Mouse (Mus musculus) hindbrain, embryonic 13.5 days (tissue): Measurements from ENCODE around the gene Terb1. TPM values are rescaled to one million over a fixed set of nuclear protein-coding genes. Genes with fewer than 3 reads are reported as not detected.

ENCODE experiments used
- ATAC-seq: fragments of 200-750 bp; cut with Nextera tagmentation; 2 replicates; pipeline ENCODE4 v1.8.0; 2017; ENCODE audit warnings: moderate TSS enrichment; ENCODE audit not compliant: low FRiP score
- H3K27ac ChIP-seq: fragments of 300-500 bp; sonication (generic); 2 replicates; pipeline ENCODE4 v1.5.1; 2015; ENCODE audit warnings: inconsistent platforms, mild to moderate bottlenecking, moderate library complexity
- H3K27me3 ChIP-seq: fragments of 300-500 bp; sonication (generic); 2 replicates; pipeline ENCODE4 v1.6.1; 2015; ENCODE audit warnings: mild to moderate bottlenecking, inconsistent platforms
- H3K36me3 ChIP-seq: fragments of 300-500 bp; sonication (generic); 2 replicates; pipeline ENCODE4 v1.6.1; 2015; ENCODE audit warnings: mild to moderate bottlenecking, inconsistent platforms
- H3K4me1 ChIP-seq: fragments of 300-500 bp; sonication (generic); replicated peaks from 2 replicates; pipeline ENCODE4 v1.6.1; 2015; ENCODE audit warnings: inconsistent platforms
- H3K4me2 ChIP-seq: fragments of 300-500 bp; sonication (generic); 2 replicates; pipeline ENCODE4 v1.6.1; 2015; ENCODE audit warnings: inconsistent platforms, mild to moderate bottlenecking, moderate library complexity
- H3K4me3 ChIP-seq: fragments of 300-500 bp; sonication (generic); 2 replicates; pipeline ENCODE4 v1.5.1; 2015; ENCODE audit warnings: mild to moderate bottlenecking, inconsistent platforms
- H3K9ac ChIP-seq: fragments of 300-500 bp; sonication (generic); 2 replicates; pipeline ENCODE4 v1.6.1; 2015; ENCODE audit warnings: mild to moderate bottlenecking, inconsistent platforms
- H3K9me3 ChIP-seq: fragments of 300-500 bp; sonication (generic); 2 replicates; pipeline ENCODE4 v1.6.1; 2016; ENCODE audit warnings: inconsistent platforms
- WGBS: fragments of 180-500 bp; shearing (Covaris S2); methylation state at CpG from one replicate; pipeline ENCODE4 v1.1.7; 2015; 5-methylcytosine and 5-hydroxymethylcytosine counted together
- polyA plus RNA-seq: library from polyadenylated mRNA; unstranded; fragments of >200 nt; fragmentation: Nextera tagmentation; extraction: Ambion mirVana; gene quantifications from 2 replicates; pipeline ENCODE4 v1.2.1, GENCODE M21; 2015

Terb1 gene
- 0.35 and 0.36 TPM in 2 replicates for polyA plus RNA-seq

DNA sequence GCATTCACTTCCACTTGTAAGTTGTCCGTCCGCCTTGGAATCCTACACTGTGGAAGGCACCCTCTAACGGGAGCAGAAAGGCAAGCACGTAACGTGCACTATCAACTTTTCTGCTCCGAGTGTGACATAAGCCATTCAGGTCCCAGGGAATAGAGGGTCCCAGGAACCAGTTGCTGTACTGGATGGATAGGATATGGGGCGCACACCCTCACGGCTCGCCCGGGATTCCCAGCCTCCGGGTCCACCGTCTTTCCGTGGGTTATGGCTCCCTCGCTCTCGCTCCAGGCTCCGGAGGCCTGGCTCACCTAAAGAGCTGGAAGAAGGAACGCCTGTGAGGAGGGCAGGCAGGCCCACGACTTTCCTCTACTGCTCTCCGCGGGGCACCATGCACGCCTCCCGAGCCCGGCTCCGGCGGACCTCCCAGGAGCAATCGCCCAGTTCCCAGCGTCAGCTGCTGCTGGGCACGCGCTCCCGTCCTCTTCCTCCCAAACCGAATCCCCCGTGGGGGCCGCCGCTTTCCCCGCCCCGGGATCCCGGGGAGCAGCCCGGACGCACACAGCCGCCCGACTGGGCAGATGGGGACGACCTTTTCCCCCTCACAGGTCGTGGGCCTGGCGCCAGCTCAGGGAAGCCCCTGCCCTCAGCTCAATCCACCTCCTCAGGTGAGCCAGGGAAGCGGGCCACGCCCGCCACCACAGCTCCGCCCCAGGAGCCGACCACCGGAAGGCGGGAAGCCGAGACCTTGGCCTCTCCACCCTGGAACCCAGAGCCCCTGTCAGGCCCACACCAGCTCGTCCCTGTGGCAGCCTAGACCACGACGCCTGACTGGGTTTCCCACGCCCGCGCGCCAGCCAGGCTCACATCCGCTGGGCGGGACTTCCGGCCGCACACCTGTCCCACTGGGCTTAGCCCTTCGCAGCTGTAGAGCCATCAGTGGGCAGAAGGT is at the start of gene Terb1:
Gene Terb1 (minus strand): TSS at position 850 of the 946 bp plus-strand sequence.
- Histone ChIP-seq H3K36me3 (peaks cover 21% of the 10 kb centered on the region), H3K27me3 (no peaks in the 10 kb centered on the region), H3K4me2 (peak within 1 kb of the TSS; percentile 99), H3K4me1 (peaks cover 12% of the 10 kb centered on the region), H3K9ac (peak within 1 kb of the TSS; percentile 84), H3K9me3 (peaks cover 2% of the 10 kb centered on the region; the same call in 1 of the 2 replicates), H3K27ac (no peak within 1 kb of the TSS), H3K4me3 (peak within 1 kb of the TSS; percentile 59)
- WGBS = 2% methylated on average over 64 of the region's 64 CpGs
- peak; percentile 87 for ATAC-seq

DNA sequence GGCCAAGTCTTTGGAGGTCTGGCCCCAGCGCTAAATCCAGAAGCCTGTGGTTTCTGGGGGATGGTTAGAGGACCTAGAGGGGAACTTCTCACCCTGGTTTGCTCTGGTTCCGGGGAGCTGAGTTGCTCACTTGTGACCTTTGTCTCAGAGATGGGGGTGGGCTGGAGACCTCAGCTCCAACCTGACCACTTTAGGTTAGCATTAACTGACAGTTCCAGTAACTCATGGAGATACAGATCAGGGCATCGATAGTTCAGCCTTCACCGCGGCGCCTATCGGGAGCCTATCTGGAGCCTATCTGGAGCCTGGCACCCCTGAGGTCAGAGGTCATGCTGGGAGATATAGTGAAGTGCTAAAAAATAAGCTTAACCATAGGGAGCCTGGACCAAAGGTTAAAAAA is 47.5 kb upstream of the Terb1 start:
- Histone ChIP-seq H3K9ac (no peak overlapping the region), H3K27ac (no peak overlapping the region), H3K27me3 (peaks cover 4% of the 10 kb centered on the region), H3K36me3 (no peaks in the 10 kb centered on the region), H3K9me3 (no peaks in the 10 kb centered on the region), H3K4me2 (no peak overlapping the region), H3K4me3 (no peak overlapping the region), H3K4me1 (no peaks in the 10 kb centered on the region)
- WGBS = 89% methylated on average over 7 of the region's 7 CpGs
- ATAC-seq = no peak

DNA sequence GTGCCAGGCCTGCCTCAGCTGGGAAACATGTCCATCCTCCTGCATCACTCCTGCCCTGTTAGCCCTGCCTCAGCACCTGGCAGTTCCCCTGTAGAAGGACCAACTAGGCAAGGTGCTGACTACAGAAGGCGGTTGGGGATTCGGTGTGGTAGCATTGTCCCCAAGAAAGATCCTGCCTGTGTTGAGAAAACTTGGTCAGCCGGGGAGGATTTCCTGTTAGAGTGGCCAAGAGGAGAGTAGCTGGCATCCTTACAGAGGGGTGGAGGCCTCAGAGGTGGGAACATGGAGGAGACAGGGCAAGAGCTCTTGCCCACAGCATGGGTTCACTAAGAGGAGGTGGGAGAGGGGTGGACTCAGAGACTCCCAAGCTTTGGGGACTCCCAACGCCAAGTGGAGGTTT is 45.5 kb upstream of the Terb1 start:
- H3K4me2 ChIP-seq = no peak overlapping the region
- no peaks in the 10 kb centered on the region for H3K4me1 ChIP-seq
- peaks cover 4% of the 10 kb centered on the region for H3K27me3 ChIP-seq
- H3K4me3 ChIP-seq = no peak overlapping the region
- WGBS = 93% methylated on average over 4 of the region's 4 CpGs
- no peaks in the 10 kb centered on the region for H3K9me3 ChIP-seq
- H3K9ac ChIP-seq = no peak overlapping the region
- no peaks in the 10 kb centered on the region for H3K36me3 ChIP-seq
- ATAC-seq = no peak
- no peak overlapping the region for H3K27ac ChIP-seq

DNA sequence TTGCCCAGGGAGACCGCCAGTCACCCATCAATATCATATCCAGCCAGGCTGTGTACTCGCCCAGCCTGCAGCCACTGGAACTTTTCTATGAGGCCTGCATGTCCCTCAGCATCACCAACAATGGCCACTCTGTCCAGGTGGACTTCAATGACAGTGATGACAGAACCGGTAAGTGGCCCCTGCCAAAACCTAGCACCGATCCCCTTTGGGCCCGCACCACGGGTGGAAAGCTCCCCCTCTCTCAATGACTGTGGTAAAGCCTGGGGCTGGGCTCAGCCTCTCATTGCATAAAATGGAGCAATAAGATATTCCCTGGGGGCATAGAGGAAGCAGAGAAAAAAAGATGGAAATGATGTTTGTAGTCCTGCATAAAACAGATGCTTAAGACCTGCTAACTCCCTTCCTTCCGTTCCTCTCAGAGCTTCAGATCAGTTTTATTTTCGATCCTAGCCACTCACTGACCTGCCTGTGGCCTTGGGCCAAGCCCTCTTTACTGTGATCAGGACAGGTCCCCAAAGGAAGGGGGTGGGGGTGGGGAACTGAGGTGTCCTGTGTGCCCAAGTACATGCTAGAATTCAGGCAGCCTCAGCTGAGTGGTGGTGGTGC is 33.8 kb upstream of the Terb1 start:
- Histone ChIP-seq H3K4me2 (no peak overlapping the region), H3K27me3 (peaks cover 61% of the 10 kb centered on the region), H3K9me3 (no peaks in the 10 kb centered on the region), H3K27ac (no peak overlapping the region), H3K4me3 (no peak overlapping the region), H3K36me3 (no peaks in the 10 kb centered on the region), H3K9ac (no peak overlapping the region), H3K4me1 (peaks cover 21% of the 10 kb centered on the region)
- WGBS = 89% methylated on average over 8 of the region's 8 CpGs
- no peak for ATAC-seq

DNA sequence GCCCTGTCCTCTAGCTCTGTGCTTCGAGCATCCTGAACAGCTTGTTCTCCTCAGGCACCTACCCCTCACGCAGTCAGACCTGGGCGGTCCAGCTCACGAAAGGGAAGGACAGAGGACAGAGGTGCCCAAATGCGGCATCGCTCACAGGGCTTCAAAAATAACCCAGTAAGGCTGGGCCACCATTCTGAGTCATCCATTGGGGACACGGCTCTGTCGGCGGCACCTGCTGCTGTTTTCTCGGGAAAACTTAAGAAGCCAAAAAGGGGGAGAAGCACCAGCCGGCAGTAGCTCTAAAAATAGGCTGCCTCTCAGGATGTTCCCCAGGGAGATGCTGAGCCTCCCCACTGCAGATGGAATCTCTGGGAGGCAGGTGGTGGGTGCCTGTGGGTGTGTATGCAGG is 32.5 kb upstream of the Terb1 start:
- Histone ChIP-seq H3K27me3 (peaks cover 73% of the 10 kb centered on the region), H3K4me2 (no peak overlapping the region), H3K4me1 (peaks cover 21% of the 10 kb centered on the region), H3K27ac (no peak overlapping the region), H3K36me3 (no peaks in the 10 kb centered on the region), H3K4me3 (no peak overlapping the region), H3K9me3 (no peaks in the 10 kb centered on the region), H3K9ac (no peak overlapping the region)
- WGBS = 8% methylated on average over 11 of the region's 11 CpGs
- no peak for ATAC-seq

DNA sequence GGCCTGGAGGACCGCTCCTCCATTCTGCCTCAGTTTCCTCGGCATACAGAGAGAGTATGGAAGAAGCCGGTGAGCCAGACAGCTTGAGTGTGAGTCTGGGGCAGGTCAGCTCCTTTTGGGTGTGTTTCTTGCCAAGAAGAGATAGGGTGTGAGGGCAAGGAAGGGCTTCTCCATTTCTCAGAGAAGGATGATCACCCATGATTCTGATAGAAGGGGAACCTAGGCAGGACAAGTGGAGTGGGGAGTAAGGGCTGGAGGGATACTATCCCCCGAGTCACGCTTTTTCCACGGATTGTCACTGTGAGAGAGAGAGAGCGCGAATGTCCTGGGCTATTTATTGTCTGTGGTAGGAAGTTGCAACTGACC is 31.8 kb upstream of the Terb1 start:
- H3K9me3 ChIP-seq = no peaks in the 10 kb centered on the region
- 0 out of 2 replicates have a peak, but pooled peaks have one; percentile 1 for ATAC-seq
- no peak overlapping the region for H3K27ac ChIP-seq
- H3K4me3 ChIP-seq = peak overlapping the region; percentile 57
- peak overlapping the region; percentile 98 for H3K4me2 ChIP-seq
- WGBS = 8% methylated on average over 8 of the region's 8 CpGs
- peaks cover 21% of the 10 kb centered on the region for H3K4me1 ChIP-seq
- H3K9ac ChIP-seq = peak overlapping the region; percentile 74; the same call in 1 of the 2 replicates
- H3K27me3 ChIP-seq = peaks cover 77% of the 10 kb centered on the region
- no peaks in the 10 kb centered on the region for H3K36me3 ChIP-seq

DNA sequence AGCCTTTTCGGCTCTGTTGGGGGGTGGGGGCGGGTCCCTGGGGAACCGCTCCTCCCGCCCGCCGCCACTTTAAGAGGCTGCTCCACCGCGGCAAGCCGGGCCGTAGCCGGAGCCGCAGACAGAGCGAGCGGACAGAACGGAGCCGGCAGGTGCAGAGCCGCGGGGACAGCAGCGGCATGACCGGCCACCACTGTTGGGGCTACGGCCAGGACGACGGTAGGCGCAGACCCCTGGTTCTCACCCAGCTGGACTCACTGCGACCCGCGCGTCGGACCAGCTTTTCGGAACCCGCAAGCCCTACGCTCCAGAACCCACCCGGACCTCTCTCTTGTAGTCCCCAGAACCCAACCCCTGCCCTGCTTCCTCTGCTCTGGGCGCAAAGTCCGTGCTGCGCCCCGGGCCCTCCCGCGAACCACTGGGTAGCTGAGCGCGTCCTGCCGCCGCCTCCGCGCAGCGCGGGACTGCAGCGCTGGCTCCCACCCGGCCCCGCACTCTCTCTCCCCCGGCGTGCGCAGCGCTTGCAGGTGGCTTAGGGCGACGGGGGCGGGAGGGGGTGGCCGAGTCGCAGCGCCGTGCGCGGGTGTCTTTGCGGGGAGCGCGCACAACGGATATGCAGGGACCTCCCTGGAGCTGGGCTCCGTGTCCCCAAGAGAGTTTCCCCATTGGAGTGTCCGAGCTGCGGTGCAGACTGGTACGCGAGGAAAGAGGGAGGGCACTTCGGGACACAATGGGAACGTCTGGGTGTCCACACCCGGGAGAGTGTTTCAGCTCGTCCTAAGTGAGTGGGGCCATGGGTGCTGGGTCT is 31.2 kb upstream of the Terb1 start:
- H3K36me3 ChIP-seq = no peaks in the 10 kb centered on the region
- no peak overlapping the region for H3K27ac ChIP-seq
- H3K27me3 ChIP-seq = peaks cover 77% of the 10 kb centered on the region
- H3K9me3 ChIP-seq = no peaks in the 10 kb centered on the region
- H3K4me3 ChIP-seq = peak overlapping the region; percentile 57
- H3K4me2 ChIP-seq = peak overlapping the region; percentile 98
- H3K4me1 ChIP-seq = peaks cover 21% of the 10 kb centered on the region
- peak; percentile 62 for ATAC-seq
- under 1% methylated on average over 74 of the region's 76 CpGs for WGBS
- peak overlapping the region; percentile 74 for H3K9ac ChIP-seq

DNA sequence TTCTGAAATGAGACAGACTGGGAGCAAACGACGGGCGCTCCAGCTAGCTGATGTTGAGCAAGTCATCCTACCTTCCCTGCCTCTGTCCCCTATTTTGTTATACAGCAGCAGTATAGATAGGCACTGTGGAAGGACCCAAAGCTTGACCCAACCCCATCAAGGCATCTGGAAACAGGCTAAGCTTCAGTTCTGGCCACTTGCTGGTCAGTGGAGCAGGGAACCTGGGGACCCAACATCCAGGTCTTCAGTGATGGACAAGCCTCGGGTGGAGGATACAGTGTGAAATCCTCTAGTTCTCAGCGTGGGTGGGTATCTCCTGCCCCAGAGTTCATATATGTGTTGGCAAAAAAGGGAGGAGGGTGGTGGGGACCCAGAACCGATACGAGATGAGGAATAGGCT is 30.5 kb upstream of the Terb1 start:
- H3K4me1 ChIP-seq = peaks cover 23% of the 10 kb centered on the region
- ATAC-seq = 0 out of 2 replicates have a peak, but pooled peaks have one; percentile 16
- no peaks in the 10 kb centered on the region for H3K36me3 ChIP-seq
- whole genome bisulfite sequencing = 35% methylated on average over 7 of the region's 7 CpGs
- peak overlapping the region; percentile 98 for H3K4me2 ChIP-seq
- no peak overlapping the region; the same call in 1 of the 2 replicates for H3K9ac ChIP-seq
- H3K4me3 ChIP-seq = peak overlapping the region; percentile 57
- peaks cover 77% of the 10 kb centered on the region for H3K27me3 ChIP-seq
- H3K9me3 ChIP-seq = no peaks in the 10 kb centered on the region
- H3K27ac ChIP-seq = no peak overlapping the region

DNA sequence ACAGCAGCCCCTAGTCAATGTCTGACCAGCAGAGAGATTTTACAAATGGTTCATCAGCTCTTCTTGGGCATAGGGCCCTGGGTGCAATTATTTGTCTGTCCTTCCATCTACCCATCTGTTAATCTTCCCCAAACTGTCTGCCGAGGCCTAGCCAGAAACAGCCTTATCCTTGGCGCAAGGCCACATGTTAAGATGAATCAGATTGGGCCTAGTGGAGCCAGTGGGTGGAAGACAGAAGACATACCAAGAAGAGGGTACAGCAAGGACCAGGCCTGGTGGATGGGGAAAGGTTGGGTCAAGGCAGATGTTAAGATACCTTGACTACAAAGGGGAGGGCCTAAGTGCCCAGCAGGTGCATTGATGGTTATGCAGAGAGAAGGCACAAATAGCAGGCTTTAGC is 29.9 kb upstream of the Terb1 start:
- 91% methylated on average over 2 of the region's 2 CpGs for WGBS
- Histone ChIP-seq H3K9me3 (no peaks in the 10 kb centered on the region), H3K9ac (no peak overlapping the region), H3K4me3 (no peak overlapping the region), H3K36me3 (no peaks in the 10 kb centered on the region), H3K4me2 (no peak overlapping the region), H3K27me3 (peaks cover 76% of the 10 kb centered on the region), H3K27ac (no peak overlapping the region), H3K4me1 (peaks cover 29% of the 10 kb centered on the region)
- ATAC-seq = no peak

DNA sequence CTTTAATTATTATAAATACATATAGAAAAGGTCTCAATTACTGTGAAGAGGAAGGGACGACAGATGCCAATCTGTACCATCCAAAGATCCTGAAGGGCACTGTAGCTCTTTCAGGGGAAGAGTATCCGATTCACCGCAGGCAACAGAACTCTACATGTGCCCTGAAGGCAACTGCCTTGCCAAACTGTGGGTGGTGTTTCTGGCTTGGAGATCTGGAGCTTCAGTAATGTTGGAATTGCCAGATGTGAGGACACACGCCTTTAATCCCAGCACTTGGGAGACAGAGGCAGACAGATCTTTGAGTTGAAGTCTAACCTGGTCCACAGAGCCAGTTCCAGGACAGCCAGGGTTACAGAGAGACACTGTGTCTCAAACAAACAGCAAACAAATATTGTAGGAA is 29.2 kb upstream of the Terb1 start:
- Histone ChIP-seq H3K9ac (no peak overlapping the region), H3K27me3 (peaks cover 70% of the 10 kb centered on the region), H3K4me1 (peaks cover 29% of the 10 kb centered on the region), H3K4me2 (no peak overlapping the region), H3K4me3 (no peak overlapping the region), H3K9me3 (no peaks in the 10 kb centered on the region), H3K36me3 (no peaks in the 10 kb centered on the region), H3K27ac (no peak overlapping the region)
- no peak for ATAC-seq
- WGBS = 87% methylated on average over 4 of the region's 4 CpGs

DNA sequence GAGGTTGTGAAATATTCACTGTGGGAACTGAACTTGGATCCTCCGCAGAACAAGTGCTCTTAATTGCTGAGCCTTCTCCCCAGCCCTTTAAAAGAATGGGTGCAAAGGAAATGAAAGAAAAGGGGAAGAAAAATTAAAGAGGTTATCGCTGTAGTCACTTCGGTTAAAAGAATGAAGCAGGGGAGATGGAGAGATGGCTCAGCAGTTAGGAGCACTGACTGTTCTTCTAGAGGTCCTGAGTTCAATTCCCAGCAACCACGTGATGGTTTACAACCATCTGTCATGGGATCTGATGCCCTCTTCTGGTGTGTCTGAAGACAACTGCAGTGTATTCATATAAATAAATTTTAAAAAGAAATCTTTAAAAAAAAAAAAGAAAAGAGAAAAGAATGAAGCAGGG is 26.3 kb upstream of the Terb1 start:
- Histone ChIP-seq H3K9ac (no peak overlapping the region), H3K4me3 (no peak overlapping the region), H3K27me3 (peaks cover 41% of the 10 kb centered on the region), H3K4me2 (no peak overlapping the region), H3K4me1 (peaks cover 34% of the 10 kb centered on the region), H3K9me3 (no peaks in the 10 kb centered on the region), H3K36me3 (no peaks in the 10 kb centered on the region), H3K27ac (no peak overlapping the region)
- ATAC-seq = no peak
- 84% methylated on average over 4 of the region's 4 CpGs for WGBS

DNA sequence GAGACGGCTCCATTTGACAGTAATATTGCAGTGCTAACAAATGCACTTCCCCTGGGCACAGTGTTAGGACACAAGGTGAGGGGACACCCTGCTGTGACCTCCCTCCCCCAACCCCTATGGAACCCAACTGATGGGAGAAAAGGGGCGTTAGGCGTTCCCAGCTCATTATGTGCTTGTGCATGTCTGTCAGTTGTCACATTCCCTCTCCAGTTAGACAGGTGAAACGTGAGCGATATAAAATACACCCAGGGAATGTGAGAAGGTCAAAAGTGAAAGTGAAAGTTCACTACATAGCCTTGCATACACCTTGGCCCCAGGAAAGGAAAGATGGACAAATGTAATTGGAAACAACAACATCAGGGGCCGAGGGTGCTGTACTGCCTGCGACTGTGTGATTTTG is 25.7 kb upstream of the Terb1 start:
- ATAC-seq = no peak
- H3K9ac ChIP-seq = no peak overlapping the region
- H3K4me2 ChIP-seq = peak overlapping the region; percentile 68
- H3K27me3 ChIP-seq = peaks cover 34% of the 10 kb centered on the region
- no peaks in the 10 kb centered on the region for H3K9me3 ChIP-seq
- H3K27ac ChIP-seq = no peak overlapping the region
- H3K4me3 ChIP-seq = peak overlapping the region; percentile 89; the same call in 1 of the 2 replicates
- H3K36me3 ChIP-seq = no peaks in the 10 kb centered on the region
- WGBS = 41% methylated on average over 7 of the region's 7 CpGs
- peaks cover 27% of the 10 kb centered on the region for H3K4me1 ChIP-seq
